Mouse (Mus musculus) myocyte (in vitro differentiated cells): ENCODE measurements around the gene Cd69.

Experiments
- E2F4 ChIP-seq: IDR thresholded peaks from one replicate; pipeline ENCODE4 v1.6.1; 2011; ENCODE audit warnings: mild to moderate bottlenecking, control low read depth, moderate library complexity; ENCODE audit not compliant: insufficient read depth
- MAX ChIP-seq: IDR thresholded peaks from one replicate; pipeline ENCODE4 v1.6.1; 2011; ENCODE audit warnings: low read depth, mild to moderate bottlenecking, control low read depth
- MYOD1 ChIP-seq, 3 experiments: IDR thresholded peaks; one replicate each; pipeline ENCODE4 v1.6.1; 2011; ENCODE audit warnings: control low read depth in 2 of 3, low read depth in 2 of 3, mild to moderate bottlenecking in 2 of 3, moderate library complexity in 1 of 3; ENCODE audit not compliant: insufficient read length in 2 of 3, control insufficient read depth in 1 of 3
- POLR2A ChIP-seq: IDR thresholded peaks from one replicate; pipeline ENCODE4 v1.6.1; 2011; ENCODE audit warnings: low read depth, mild to moderate bottlenecking, control low read depth, moderate library complexity; ENCODE audit not compliant: insufficient read length
- POLR2AphosphoS2 ChIP-seq: IDR thresholded peaks from one replicate; pipeline ENCODE4 v1.6.1; 2011; ENCODE audit warnings: low read depth, control low read depth; ENCODE audit not compliant: insufficient read length
- REST ChIP-seq: IDR thresholded peaks from one replicate; pipeline ENCODE4 v1.6.1; 2011; ENCODE audit warnings: mild to moderate bottlenecking, control low read depth, moderate library complexity; ENCODE audit not compliant: insufficient read depth, insufficient read length
- TCF12 ChIP-seq: IDR thresholded peaks from one replicate; pipeline ENCODE4 v1.6.1; 2011; ENCODE audit warnings: mild to moderate bottlenecking, control low read depth; ENCODE audit not compliant: poor library complexity, insufficient read depth, severe bottlenecking
- TCF3 ChIP-seq: IDR thresholded peaks from one replicate; pipeline ENCODE4 v1.6.1; 2011; ENCODE audit warnings: low read depth, control low read depth; ENCODE audit not compliant: insufficient read length

GRCm38 (mm10) chr6:129246992-129247391 is 28.2 kb downstream of the Cd69 start:
- TF ChIP-seq REST, result no peak
- TF ChIP-seq POLR2A, result no peak
- no peak for TF ChIP-seq MAX
- TF ChIP-seq TCF12, result no peak
- TF ChIP-seq MYOD1 (IDR thresholded peaks at IDR 0.05; ENCODE audit: control insufficient read depth in 1 of 3, insufficient read length in 2 of 3, low read depth in 2 of 3), result no peak
- no peak for TF ChIP-seq E2F4
- TF ChIP-seq TCF3, result no peak
- no peak for TF ChIP-seq POLR2AphosphoS2
